Mouse (Mus musculus): Measurements from ENCODE around the gene Btbd16. TPM values are rescaled to one million over a fixed set of nuclear protein-coding genes. Genes with fewer than 3 reads are reported as not detected.
A peak's percentile ranks its signal among the peaks of the same experiment; 100 is the strongest.

Gene Btbd16
- polyA plus RNA-seq, 1 experiment from 2014 or later = not detected

GRCm38 (mm10) chr7:130834299-130834698, 60.4 kb downstream of the Btbd16 start:
- peak; percentile 95 for ATAC-seq (ENCODE audit: low FRiP score, low TSS enrichment)
- no peaks in the 10 kb centered on the region for H3K9me3 ChIP-seq (ENCODE audit: control insufficient read depth, low read length)
- no peak overlapping the region for H3K4me2 ChIP-seq (ENCODE audit: low read length)
- H3K4me1 ChIP-seq (ENCODE audit: control insufficient read depth, insufficient read depth, low read length) = peaks cover 25% of the 10 kb centered on the region
- H3K4me3 ChIP-seq (replicated peaks; ENCODE audit: low read depth, low read length) = no peak overlapping the region
- H3K9ac ChIP-seq (replicated peaks; ENCODE audit: low read length) = no peak overlapping the region
- no peak overlapping the region for H3K27ac ChIP-seq (replicated peaks; ENCODE audit: low read depth, low read length)
- 0 out of 2 replicates have a peak, but pooled peaks cover 2% of the 10 kb centered on the region for H3K27me3 ChIP-seq (ENCODE audit: control insufficient read depth, insufficient read depth, low read length)
- WGBS = 16% methylated on average over 21 of the region's 21 CpGs
- peak; percentile 90 for DNase-seq
- H3K36me3 ChIP-seq (ENCODE audit: control insufficient read depth, insufficient read depth, low read length) = no peaks in the 10 kb centered on the region

GRCm38 (mm10) chr7:130834958-130835861, 61.3 kb downstream of the Btbd16 start:
- 2% methylated on average over 18 of the region's 18 CpGs for WGBS
- Histone ChIP-seq H3K4me2 (ENCODE audit: low read length) (no peak overlapping the region), H3K4me3 (replicated peaks; ENCODE audit: low read depth, low read length) (no peak overlapping the region), H3K4me1 (ENCODE audit: control insufficient read depth, insufficient read depth, low read length) (peaks cover 25% of the 10 kb centered on the region), H3K36me3 (ENCODE audit: control insufficient read depth, insufficient read depth, low read length) (no peaks in the 10 kb centered on the region), H3K27ac (replicated peaks; ENCODE audit: low read depth, low read length) (peak overlapping the region; percentile 20; the same call in 1 of the 2 replicates), H3K9ac (replicated peaks; ENCODE audit: low read length) (no peak overlapping the region), H3K27me3 (ENCODE audit: control insufficient read depth, insufficient read depth, low read length) (0 out of 2 replicates have a peak, but pooled peaks cover 2% of the 10 kb centered on the region), H3K9me3 (ENCODE audit: control insufficient read depth, low read length) (no peaks in the 10 kb centered on the region)
- DNase-seq = peak; percentile 64
- ATAC-seq (ENCODE audit: low FRiP score, low TSS enrichment) = no peak

GRCm38 (mm10) chr7:130836066-130836465, 62.2 kb downstream of the Btbd16 start:
- H3K27me3 ChIP-seq (ENCODE audit: control insufficient read depth, insufficient read depth, low read length) = 0 out of 2 replicates have a peak, but pooled peaks cover 2% of the 10 kb centered on the region
- no peak overlapping the region for H3K9ac ChIP-seq (replicated peaks; ENCODE audit: low read length)
- H3K4me3 ChIP-seq (replicated peaks; ENCODE audit: low read depth, low read length) = no peak overlapping the region
- no peak for ATAC-seq (ENCODE audit: low FRiP score, low TSS enrichment)
- no peak for DNase-seq
- H3K4me2 ChIP-seq (ENCODE audit: low read length) = no peak overlapping the region
- WGBS = 74% methylated on average over 9 of the region's 9 CpGs
- H3K27ac ChIP-seq (replicated peaks; ENCODE audit: low read depth, low read length) = no peak overlapping the region
- H3K36me3 ChIP-seq (ENCODE audit: control insufficient read depth, insufficient read depth, low read length) = no peaks in the 10 kb centered on the region
- H3K9me3 ChIP-seq (ENCODE audit: control insufficient read depth, low read length) = no peaks in the 10 kb centered on the region
- peaks cover 25% of the 10 kb centered on the region for H3K4me1 ChIP-seq (ENCODE audit: control insufficient read depth, insufficient read depth, low read length)

- 9% methylated on average over 12 of the region's 12 CpGs for WGBS
- Histone ChIP-seq H3K27me3 (ENCODE audit: control insufficient read depth, insufficient read depth, low read length) (0 out of 2 replicates have a peak, but pooled peaks cover 2% of the 10 kb centered on the region), H3K27ac (replicated peaks; ENCODE audit: low read depth, low read length) (peak overlapping the region; percentile 66), H3K9ac (replicated peaks; ENCODE audit: low read length) (0 out of 2 replicates have a peak overlapping the region, but pooled peaks have one; percentile 30), H3K4me1 (ENCODE audit: control insufficient read depth, insufficient read depth, low read length) (peaks cover 25% of the 10 kb centered on the region), H3K4me2 (ENCODE audit: low read length) (peak overlapping the region; percentile 12; the same call in 1 of the 2 replicates), H3K4me3 (replicated peaks; ENCODE audit: low read depth, low read length) (no peak overlapping the region), H3K9me3 (ENCODE audit: control insufficient read depth, low read length) (no peaks in the 10 kb centered on the region), H3K36me3 (ENCODE audit: control insufficient read depth, insufficient read depth, low read length) (no peaks in the 10 kb centered on the region)
- DNase-seq = peak; percentile 78
- peak; percentile 68 for ATAC-seq (ENCODE audit: low FRiP score, low TSS enrichment)
These were observed 64.2 kb downstream of the Btbd16 start for GRCm38 (mm10) chr7:130837941-130838657.

- H3K27me3 ChIP-seq (ENCODE audit: control insufficient read depth, insufficient read depth, low read length) = 0 out of 2 replicates have a peak, but pooled peaks cover 2% of the 10 kb centered on the region
- ATAC-seq (ENCODE audit: low FRiP score, low TSS enrichment) (no peak), DNase-seq (no peak)
- peak overlapping the region; percentile 66; the same call in 1 of the 2 replicates for H3K27ac ChIP-seq (replicated peaks; ENCODE audit: low read depth, low read length)
- peaks cover 25% of the 10 kb centered on the region for H3K4me1 ChIP-seq (ENCODE audit: control insufficient read depth, insufficient read depth, low read length)
- no peak overlapping the region for H3K4me3 ChIP-seq (replicated peaks; ENCODE audit: low read depth, low read length)
- 48% methylated on average over 3 of the region's 3 CpGs for WGBS
- H3K4me2 ChIP-seq (ENCODE audit: low read length) = no peak overlapping the region
- H3K36me3 ChIP-seq (ENCODE audit: control insufficient read depth, insufficient read depth, low read length) = no peaks in the 10 kb centered on the region
- no peak overlapping the region for H3K9ac ChIP-seq (replicated peaks; ENCODE audit: low read length)
- no peaks in the 10 kb centered on the region for H3K9me3 ChIP-seq (ENCODE audit: control insufficient read depth, low read length)
These were observed 64.8 kb downstream of the Btbd16 start for GRCm38 (mm10) chr7:130838658-130839025.

- Histone ChIP-seq H3K9ac (replicated peaks; ENCODE audit: low read length) (no peak overlapping the region), H3K4me3 (replicated peaks; ENCODE audit: low read depth, low read length) (no peak overlapping the region), H3K4me2 (ENCODE audit: low read length) (no peak overlapping the region), H3K9me3 (ENCODE audit: control insufficient read depth, low read length) (no peaks in the 10 kb centered on the region), H3K27ac (replicated peaks; ENCODE audit: low read depth, low read length) (no peak overlapping the region), H3K4me1 (ENCODE audit: control insufficient read depth, insufficient read depth, low read length) (peaks cover 24% of the 10 kb centered on the region), H3K36me3 (ENCODE audit: control insufficient read depth, insufficient read depth, low read length) (no peaks in the 10 kb centered on the region), H3K27me3 (ENCODE audit: control insufficient read depth, insufficient read depth, low read length) (0 out of 2 replicates have a peak, but pooled peaks cover under 1% of the 10 kb centered on the region)
- DNase-seq (no peak), ATAC-seq (ENCODE audit: low FRiP score, low TSS enrichment) (no peak)
- 87% methylated on average over 12 of the region's 12 CpGs for WGBS
These were observed 65.7 kb downstream of the Btbd16 start for GRCm38 (mm10) chr7:130839380-130840100.

GRCm38 (mm10) chr7:130847164-130847718, 73.4 kb downstream of the Btbd16 start:
- Histone ChIP-seq H3K4me1 (ENCODE audit: control insufficient read depth, insufficient read depth, low read length) (no peaks in the 10 kb centered on the region), H3K9me3 (ENCODE audit: control insufficient read depth, low read length) (no peaks in the 10 kb centered on the region), H3K27me3 (ENCODE audit: control insufficient read depth, insufficient read depth, low read length) (no peaks in the 10 kb centered on the region), H3K27ac (replicated peaks; ENCODE audit: low read depth, low read length) (no peak overlapping the region), H3K9ac (replicated peaks; ENCODE audit: low read length) (no peak overlapping the region), H3K36me3 (ENCODE audit: control insufficient read depth, insufficient read depth, low read length) (no peaks in the 10 kb centered on the region), H3K4me3 (replicated peaks; ENCODE audit: low read depth, low read length) (no peak overlapping the region), H3K4me2 (ENCODE audit: low read length) (no peak overlapping the region)
- no peak for ATAC-seq (ENCODE audit: low FRiP score, low TSS enrichment)
- WGBS = 92% methylated on average over 17 of the region's 17 CpGs
- no peak for DNase-seq

GRCm38 (mm10) chr7:130854684-130855292, 80.9 kb downstream of the Btbd16 start:
- no peak overlapping the region for H3K27ac ChIP-seq (replicated peaks; ENCODE audit: low read depth, low read length)
- ATAC-seq (ENCODE audit: low FRiP score, low TSS enrichment) (no peak), DNase-seq (no peak)
- no peak overlapping the region for H3K4me2 ChIP-seq (ENCODE audit: low read length)
- no peaks in the 10 kb centered on the region for H3K36me3 ChIP-seq (ENCODE audit: control insufficient read depth, insufficient read depth, low read length)
- WGBS = 67% methylated on average over 4 of the region's 4 CpGs
- no peaks in the 10 kb centered on the region for H3K9me3 ChIP-seq (ENCODE audit: control insufficient read depth, low read length)
- no peak overlapping the region for H3K9ac ChIP-seq (replicated peaks; ENCODE audit: low read length)
- no peaks in the 10 kb centered on the region; the same call in 1 of the 2 replicates for H3K27me3 ChIP-seq (ENCODE audit: control insufficient read depth, insufficient read depth, low read length)
- H3K4me3 ChIP-seq (replicated peaks; ENCODE audit: low read depth, low read length) = no peak overlapping the region
- H3K4me1 ChIP-seq (ENCODE audit: control insufficient read depth, insufficient read depth, low read length) = no peaks in the 10 kb centered on the region

Measured in midbrain, embryonic 14.5 days (tissue).